9 mouse cellular contexts compared by ENCODE assay signal in genomic region chr15:7811253-7811625, GRCm38 (mm10). TPM values are rescaled to one million over a fixed set of nuclear protein-coding genes. Genes with fewer than 3 reads are reported as not detected.
DNase-seq lines count a peak whose midpoint lies in the region; ATAC-seq and TF ChIP-seq lines count a peak whose summit lies in the region.
"Had no signal": no experiment of that assay in that cellular context is flagged by ENCODE, and none has a peak within 500 bp of the region (broad histone marks: within the 10 kb centered on the region; RNA-seq: fewer than 3 reads in every experiment).

No protein-coding gene starts in this region.

- peak overlapping the region; percentile 65 for H3K4me3 ChIP-seq in heart, embryonic 13.5 days
- peak overlapping the region; percentile 49 for H3K4me3 ChIP-seq in hindbrain, embryonic 15.5 days
- H3K4me3 ChIP-seq in myocyte, result peak overlapping the region; percentile 41

- H3K4me1 ChIP-seq in heart, embryonic 13.5 days, result peaks cover 58% of the 10 kb centered on the region
- H3K4me1 ChIP-seq in hindbrain, embryonic 15.5 days (replicated peaks), result peaks cover 53% of the 10 kb centered on the region

- H3K27ac ChIP-seq in heart, embryonic 13.5 days (replicated peaks), result no peak overlapping the region
- H3K27ac ChIP-seq in hindbrain, embryonic 15.5 days (replicated peaks), result no peak overlapping the region

- no peaks in the 10 kb centered on the region for H3K9me3 ChIP-seq in heart, embryonic 13.5 days
- H3K9me3 ChIP-seq in hindbrain, embryonic 15.5 days, result no peaks in the 10 kb centered on the region

- no peaks in the 10 kb centered on the region for H3K36me3 ChIP-seq in heart, embryonic 13.5 days
- no peaks in the 10 kb centered on the region for H3K36me3 ChIP-seq in hindbrain, embryonic 15.5 days
- no peaks in the 10 kb centered on the region for H3K36me3 ChIP-seq in myocyte (ENCODE audit: control insufficient read depth, insufficient read depth)

- 1% methylated on average over 11 of the region's 11 CpGs for WGBS in heart, embryonic 13.5 days
- WGBS in hindbrain, embryonic 15.5 days, result 4% methylated on average over 11 of the region's 11 CpGs

- intact Hi-C loops in left cerebral cortex, postnatal 14 days (cut with DNase I), result loop anchor here (10.0 kb wide), 1 partner anchor 224 kb away; no protein-coding TSS in a partner anchor
- intact Hi-C loops in left cerebral cortex, postnatal 25 days (cut with DNase I), result no loop called here

- H3ac ChIP-seq in myocyte (ENCODE audit: control insufficient read depth, insufficient read length), result peak overlapping the region; percentile 74

- no peak for ATAC-seq in heart, embryonic 13.5 days (ENCODE audit: extremely low read depth, insufficient number of reproducible peaks, low FRiP score, low TSS enrichment)
- ATAC-seq in hindbrain, embryonic 15.5 days (ENCODE audit: low FRiP score, low read depth), result no peak

- H3K79me2 ChIP-seq in myocyte (ENCODE audit: control insufficient read depth, insufficient read depth), result peaks cover 5% of the 10 kb centered on the region

- peak overlapping the region; percentile 98 for H3K4me2 ChIP-seq in heart, embryonic 13.5 days
- H3K4me2 ChIP-seq in hindbrain, embryonic 15.5 days, result peak overlapping the region; percentile 99
- H3K4me2 ChIP-seq in myocyte (ENCODE audit: low read depth), result peak overlapping the region; percentile 99

- no peak for TF ChIP-seq POLR2A in myocyte (IDR thresholded peaks at IDR 0.05; ENCODE audit: insufficient read length, low read depth)

- peaks cover 100% of the 10 kb centered on the region for H3K27me3 ChIP-seq in heart, embryonic 13.5 days (replicated peaks)
- peaks cover 90% of the 10 kb centered on the region for H3K27me3 ChIP-seq in hindbrain, embryonic 15.5 days
- H3K27me3 ChIP-seq in myocyte (ENCODE audit: control insufficient read depth, insufficient read depth, insufficient read length), result no peaks in the 10 kb centered on the region
- H3K27me3 ChIP-seq: CH12.LX had no signal

- peak overlapping the region; percentile 78 for H3K9ac ChIP-seq in heart, embryonic 13.5 days
- no peak overlapping the region; the same call in 1 of the 2 replicates for H3K9ac ChIP-seq in hindbrain, embryonic 15.5 days

- no peak for DNase-seq in heart, adult 9 months (ENCODE audit: low spot score in 2 of 2)
- DNase-seq in embryo, embryonic 10.5 days (ENCODE audit: low spot score), result peak; percentile 59
- DNase-seq in layer of hippocampus, adult 9-11 months, result no peak
- DNase-seq in left cerebral cortex, postnatal 14 days (ENCODE audit: low spot score in 2 of 2), result no peak
- no peak for DNase-seq in left cerebral cortex, postnatal 25 days (ENCODE audit: low spot score in 2 of 2)

TF ChIP-seq in myocyte, 11 proteins besides CTCF, POLR2A, EP300 and RAD21:
- no peak for TF ChIP-seq REST (IDR thresholded peaks at IDR 0.05; ENCODE audit: insufficient read depth, insufficient read length)
- TF ChIP-seq TCF12 (IDR thresholded peaks at IDR 0.05; ENCODE audit: insufficient read depth, poor library complexity, severe bottlenecking), result no peak
- TF ChIP-seq CEBPB (IDR thresholded peaks at IDR 0.05; ENCODE audit: insufficient read depth, poor library complexity, severe bottlenecking), result no peak
- no peak for TF ChIP-seq MYOD1 (IDR thresholded peaks at IDR 0.05; ENCODE audit: control insufficient read depth in 1 of 3, insufficient read length in 2 of 3, low read depth in 2 of 3)
- no peak for TF ChIP-seq MYOG (IDR thresholded peaks at IDR 0.05; ENCODE audit: control insufficient read depth in 1 of 3, insufficient read depth in 1 of 3, insufficient read length in 2 of 3, low read depth in 2 of 3)

RNA-seq across cellular contexts. Expression of gene Gdnf, which starts 0.6 kb away (rescaled TPM):
- polyA plus RNA-seq in heart, embryonic 13.5 days (2015; fragmentation: Nextera tagmentation; extraction: Ambion mirVana), result 0.17 and 0.34 TPM in 2 replicates
- 0.05 and 0.22 TPM in 2 replicates for polyA plus RNA-seq in hindbrain, embryonic 15.5 days (2015; fragmentation: Nextera tagmentation; extraction: Ambion mirVana)
- 2.8 TPM for polyA plus RNA-seq in myocyte (2012; fragmentation: generic; extraction: Trizol)
- total RNA-seq in left cerebral cortex, postnatal 14 days (2021), result under 1 TPM; 0.24 to 0.32 TPM
- total RNA-seq in left cerebral cortex, postnatal 25 days (2021), result under 1 TPM; 0.14 to 0.71 TPM
- total RNA-seq: CH12.LX had no signal
